Mouse (Mus musculus) heart, postnatal 4 days (tissue): Measurements from ENCODE around the gene Dnaic1. TPM values are rescaled to one million over a fixed set of nuclear protein-coding genes. Genes with fewer than 3 reads are reported as not detected.

Experiments
- DNase-seq: peaks from one replicate; pipeline ENCODE4 v3.0.0; 2021
- total RNA-seq, 2 experiments: library from RNA; stranded (reverse); gene quantifications; 2 replicates each; pipeline ENCODE4 v1.2.3; 2021

The Dnaic1 gene
- 1 to 10 TPM; 1.3 to 1.7 TPM for total RNA-seq

- DNase-seq: peak; percentile 99
Measured at GRCm38 (mm10) chr4:41569411-41569885, at the start of gene Dnaic1, which contains the start of gene Fam219a. Dnaic1 (plus strand) TSS chr4:41569775. Fam219a (minus strand) TSS chr4:41569538.

- DNase-seq: no peak
Measured at GRCm38 (mm10) chr4:41520641-41521040, 48.9 kb upstream of the Dnaic1 start.

DNA sequence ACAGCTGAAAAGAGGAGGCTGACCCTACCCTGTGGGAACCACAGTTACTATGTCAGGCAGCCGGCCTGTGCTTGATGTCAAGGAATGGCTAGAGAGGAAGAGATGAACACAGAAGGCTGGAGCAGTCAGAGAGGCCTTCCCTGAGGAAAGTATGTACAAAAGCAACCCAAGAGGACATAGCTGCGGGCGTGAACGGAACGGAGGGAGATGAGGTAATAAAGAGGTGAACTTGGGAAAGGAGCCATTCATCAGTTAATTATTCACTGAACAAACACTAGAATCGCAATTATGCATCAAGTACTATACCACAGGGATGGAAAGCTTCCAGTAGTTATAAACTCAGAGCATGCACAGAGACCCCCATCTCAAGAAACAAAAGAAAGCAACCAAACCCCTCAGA, 47.4 kb upstream of the Dnaic1 start:
- no peak for DNase-seq

DNA sequence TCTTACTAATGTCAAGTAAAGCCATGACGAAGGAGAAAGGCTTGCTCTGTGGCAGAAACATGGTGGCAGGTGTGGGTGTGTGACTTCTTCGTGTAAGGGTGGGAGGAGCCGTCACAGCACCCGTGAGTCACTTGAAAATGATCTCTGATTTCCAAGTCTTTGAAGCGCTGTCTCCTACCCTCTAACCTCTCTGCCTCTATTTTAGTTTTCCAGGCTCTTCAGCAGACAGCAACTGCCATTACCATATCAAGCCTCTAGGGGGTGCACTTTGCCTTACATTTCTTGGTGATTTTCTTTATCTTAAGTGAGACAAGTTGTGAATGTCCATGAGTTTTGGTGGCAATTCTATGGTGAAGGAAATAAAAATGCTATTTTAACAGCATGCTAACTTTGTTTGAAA, 46.8 kb upstream of the Dnaic1 start:
- peak; percentile 37 for DNase-seq

DNA sequence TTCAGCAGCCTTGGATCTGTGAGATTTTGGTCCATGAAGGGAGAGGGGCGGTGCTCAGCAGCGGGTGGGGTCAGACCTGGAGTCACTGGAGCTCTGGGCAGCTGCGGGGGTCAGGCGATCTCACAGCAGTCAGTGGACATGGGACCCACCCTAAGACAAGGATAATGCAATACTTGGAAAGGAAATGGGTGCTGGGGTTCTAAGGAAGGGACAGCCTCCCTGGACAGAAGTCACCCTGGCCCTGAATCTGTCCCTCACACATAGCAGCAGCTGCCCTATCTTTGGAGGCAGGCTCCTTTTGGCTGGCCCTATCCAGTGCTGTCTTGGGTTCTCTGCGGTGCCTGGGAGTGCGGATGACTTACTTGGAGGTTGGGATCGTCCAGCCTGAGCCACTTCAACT, 45.7 kb upstream of the Dnaic1 start:
- DNase-seq: no peak

DNA sequence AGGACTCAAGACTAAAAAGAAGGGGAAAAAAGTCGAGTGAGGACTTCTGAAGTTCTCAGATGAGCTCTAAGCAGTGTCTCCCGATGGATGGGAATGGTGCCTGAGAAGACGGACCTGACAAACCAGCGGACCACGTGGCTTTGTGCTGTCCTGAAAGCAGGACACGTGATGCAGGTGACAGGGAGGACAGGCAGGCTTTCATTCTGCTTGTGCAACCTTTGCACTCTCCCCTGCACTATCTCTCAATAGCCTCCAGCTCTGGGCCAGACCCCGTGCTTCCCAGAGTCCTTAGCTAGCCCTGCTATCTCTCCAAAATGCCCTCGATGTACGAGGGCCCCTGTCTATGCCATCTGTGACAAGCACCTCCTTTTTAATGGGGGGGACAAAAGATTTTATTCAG, 44.7 kb upstream of the Dnaic1 start:
- no peak for DNase-seq

DNA sequence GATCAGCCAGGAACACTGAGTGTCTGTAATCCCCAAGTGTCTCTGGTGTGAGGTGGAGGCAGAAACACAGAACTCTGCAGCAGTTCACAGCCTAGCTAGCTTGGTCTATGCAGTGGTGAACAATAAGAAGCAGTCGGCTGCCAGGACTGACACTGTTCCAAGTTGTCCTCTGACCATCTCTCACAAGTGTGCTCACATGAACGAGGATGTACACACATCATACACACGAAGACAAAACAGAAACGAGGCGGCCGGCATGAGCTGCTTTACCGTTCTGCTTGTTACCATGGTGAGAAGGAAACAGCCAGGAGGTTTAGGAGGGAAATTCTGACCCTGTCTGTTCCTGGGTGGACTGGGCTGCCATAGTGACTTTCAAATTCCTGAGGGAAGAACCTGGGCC, 43.0 kb upstream of the Dnaic1 start:
- DNase-seq: no peak

DNA sequence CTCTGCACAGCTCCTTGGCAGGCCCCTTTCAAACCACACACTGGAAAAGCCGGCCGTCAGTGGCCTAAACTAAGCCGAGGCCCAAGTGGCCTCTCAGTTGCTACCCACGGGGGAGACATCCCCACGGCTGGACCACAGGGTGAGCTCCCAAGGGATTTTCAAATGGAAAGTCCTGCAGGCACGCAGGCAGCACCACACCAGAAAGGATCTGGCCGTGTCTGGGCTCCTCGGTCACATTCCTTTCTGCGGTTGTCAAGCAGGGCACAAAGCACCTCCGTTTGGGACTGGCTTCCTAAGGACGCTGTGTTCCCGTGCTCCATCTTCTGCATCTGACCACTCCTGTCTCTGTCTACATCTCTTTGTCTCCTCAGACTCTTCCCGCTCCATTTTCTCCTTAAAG, 42.5 kb upstream of the Dnaic1 start:
- DNase-seq: no peak

DNA sequence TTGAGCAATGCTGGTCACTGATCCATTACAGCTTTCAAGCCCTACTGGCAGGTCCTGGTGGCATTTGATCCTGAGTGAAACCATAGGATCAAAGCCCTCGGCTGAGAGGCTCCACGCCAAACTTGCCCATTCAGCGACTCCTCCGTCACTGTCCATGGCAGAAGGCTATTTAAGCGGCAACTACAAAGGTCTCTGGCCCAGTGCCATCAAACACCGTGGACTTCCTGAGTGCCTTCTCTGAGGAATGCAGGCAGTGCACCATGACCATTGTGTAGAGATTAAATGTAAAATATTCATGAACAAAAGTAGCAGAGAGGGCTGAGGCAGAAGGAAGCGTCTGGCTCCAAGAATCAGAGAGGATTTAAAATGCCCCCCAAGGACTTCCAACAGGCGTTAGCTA, 41.6 kb upstream of the Dnaic1 start:
- DNase-seq: peak; percentile 47

DNA sequence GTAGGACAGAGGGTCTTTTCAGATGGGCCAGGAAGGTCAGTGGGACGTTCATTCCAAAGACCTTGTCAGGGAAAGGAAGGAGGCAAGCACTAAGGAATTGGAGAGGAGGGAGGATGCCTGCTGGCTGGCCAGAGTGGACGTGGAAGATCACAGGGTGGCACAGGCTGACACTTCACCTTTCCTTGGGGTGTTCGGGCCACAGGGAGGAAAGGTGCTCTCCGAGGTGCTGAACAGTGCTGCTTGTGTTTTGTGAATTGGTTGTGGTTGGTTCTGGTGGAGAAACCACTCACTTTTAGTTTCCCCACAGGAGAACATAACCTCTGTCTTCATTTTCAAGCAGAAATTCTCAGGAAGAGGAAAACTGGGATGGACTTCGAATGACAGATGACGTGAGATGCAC, 37.2 kb upstream of the Dnaic1 start:
- DNase-seq: peak; percentile 57

DNA sequence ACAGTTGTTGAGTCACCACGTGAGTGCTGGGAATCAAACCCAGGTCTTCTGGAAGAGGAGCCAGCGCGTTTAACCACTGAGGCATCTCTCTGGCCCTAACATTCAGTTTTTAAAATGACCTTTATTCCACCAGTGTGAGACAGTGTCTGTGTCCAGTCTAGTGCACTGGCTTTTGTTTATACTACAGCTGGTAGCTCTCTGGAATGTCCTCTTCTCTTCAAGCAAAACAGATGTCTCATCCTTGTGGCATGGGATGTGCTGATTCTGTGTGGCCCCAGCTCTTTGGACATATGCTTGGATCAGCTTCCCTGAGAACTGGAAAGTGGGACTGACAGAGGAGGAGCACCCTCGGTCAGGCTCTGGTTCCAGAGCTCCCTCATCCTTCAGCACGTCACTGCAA, 34.7 kb upstream of the Dnaic1 start:
- no peak for DNase-seq

DNA sequence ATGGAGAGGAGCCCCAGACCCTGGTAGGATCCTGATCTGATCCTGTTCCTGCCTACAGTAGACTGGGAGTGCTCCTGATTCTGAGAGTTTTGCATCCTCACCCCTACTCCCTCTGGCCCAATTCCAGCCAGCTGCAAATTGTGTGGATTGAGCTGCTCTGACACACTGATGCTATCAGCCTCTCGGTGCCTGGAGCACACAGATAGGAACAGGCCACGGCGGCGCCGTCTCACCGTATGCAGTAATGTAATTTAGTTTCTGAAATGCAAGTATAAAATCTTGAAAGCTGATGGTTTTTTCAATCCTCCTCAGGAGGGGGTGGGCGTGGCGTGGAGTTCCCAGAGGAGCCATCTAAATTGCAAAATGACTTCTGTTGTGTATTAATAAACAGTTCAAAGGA, 27.4 kb upstream of the Dnaic1 start:
- no peak for DNase-seq

GRCm38 (mm10) chr4:41545985-41546384, 23.6 kb upstream of the Dnaic1 start:
- DNase-seq: peak; percentile 70

DNA sequence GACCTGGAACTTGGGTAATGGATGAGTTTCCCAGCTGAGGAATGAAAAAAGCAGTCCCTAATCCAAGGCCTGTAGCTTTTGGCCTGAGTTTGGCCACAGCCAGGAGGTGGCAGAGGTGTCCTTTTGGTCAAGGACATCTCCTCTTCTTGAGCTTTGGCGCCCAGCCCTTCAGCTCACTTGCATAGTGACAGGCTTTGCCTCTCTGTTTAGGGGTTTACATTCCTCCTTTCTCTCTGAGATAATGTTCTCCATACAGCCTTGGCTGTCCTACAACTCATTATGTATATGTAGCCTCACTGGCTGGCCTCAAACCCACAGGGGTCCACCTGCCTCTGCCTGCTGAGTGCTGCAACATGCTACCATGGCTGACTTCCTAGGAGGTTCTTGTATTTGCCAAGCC, 22.5 kb upstream of the Dnaic1 start:
- no peak for DNase-seq

- peak; percentile 82 for DNase-seq
Measured at GRCm38 (mm10) chr4:41552529-41552928, 17.0 kb upstream of the Dnaic1 start.

- DNase-seq: no peak
Measured at GRCm38 (mm10) chr4:41553116-41553515, 16.5 kb upstream of the Dnaic1 start.

GRCm38 (mm10) chr4:41554994-41555663, 14.4 kb upstream of the Dnaic1 start:
- peak; percentile 73 for DNase-seq

GRCm38 (mm10) chr4:41556311-41556953, 13.1 kb upstream of the Dnaic1 start:
- no peak for DNase-seq

- DNase-seq: no peak
Measured at GRCm38 (mm10) chr4:41557092-41557491, 12.5 kb upstream of the Dnaic1 start.

- no peak for DNase-seq
Measured at GRCm38 (mm10) chr4:41563297-41563696, 6.3 kb upstream of the Dnaic1 start.

DNA sequence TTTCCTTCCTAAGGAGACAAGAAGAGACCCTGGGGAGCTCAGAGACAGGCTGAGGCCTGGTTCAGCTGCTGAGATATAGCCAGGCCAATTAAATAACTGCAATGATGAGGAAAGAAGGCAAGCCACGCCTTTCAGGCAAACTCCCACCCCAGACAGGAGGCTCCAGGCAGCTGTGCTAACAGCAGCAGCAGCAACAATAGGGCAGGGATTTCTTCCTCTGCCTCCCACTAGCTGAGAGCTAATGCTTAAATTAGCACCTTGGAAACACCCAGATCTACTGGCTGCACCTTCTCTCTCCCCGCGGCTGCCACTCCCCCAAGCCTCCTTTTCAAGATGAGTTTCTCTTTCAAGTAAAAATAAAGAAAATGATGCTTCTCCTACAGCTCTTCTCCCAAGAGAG, 3.5 kb upstream of the Dnaic1 start:
- DNase-seq: peak; percentile 25

DNA sequence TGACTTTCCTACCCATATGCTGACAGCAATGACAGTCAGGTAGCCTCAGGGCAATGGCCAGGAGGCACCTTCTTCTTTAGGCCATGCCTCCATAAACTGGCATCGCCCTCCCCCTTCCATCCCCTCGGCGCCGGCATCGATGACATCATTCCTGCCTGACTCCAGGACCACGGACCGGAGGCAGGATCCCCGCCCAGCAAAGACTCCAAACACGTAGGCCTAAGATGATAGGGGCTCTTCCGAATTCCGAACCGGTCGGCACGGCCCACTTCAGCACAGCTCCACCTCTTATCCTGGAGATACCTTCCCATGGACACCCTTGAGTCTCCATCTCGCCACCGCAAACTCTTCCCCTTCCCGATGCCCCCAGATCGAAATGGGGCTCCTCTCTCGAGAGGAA, 1.3 kb upstream of the Dnaic1 start:
- DNase-seq: peak; percentile 50

DNA sequence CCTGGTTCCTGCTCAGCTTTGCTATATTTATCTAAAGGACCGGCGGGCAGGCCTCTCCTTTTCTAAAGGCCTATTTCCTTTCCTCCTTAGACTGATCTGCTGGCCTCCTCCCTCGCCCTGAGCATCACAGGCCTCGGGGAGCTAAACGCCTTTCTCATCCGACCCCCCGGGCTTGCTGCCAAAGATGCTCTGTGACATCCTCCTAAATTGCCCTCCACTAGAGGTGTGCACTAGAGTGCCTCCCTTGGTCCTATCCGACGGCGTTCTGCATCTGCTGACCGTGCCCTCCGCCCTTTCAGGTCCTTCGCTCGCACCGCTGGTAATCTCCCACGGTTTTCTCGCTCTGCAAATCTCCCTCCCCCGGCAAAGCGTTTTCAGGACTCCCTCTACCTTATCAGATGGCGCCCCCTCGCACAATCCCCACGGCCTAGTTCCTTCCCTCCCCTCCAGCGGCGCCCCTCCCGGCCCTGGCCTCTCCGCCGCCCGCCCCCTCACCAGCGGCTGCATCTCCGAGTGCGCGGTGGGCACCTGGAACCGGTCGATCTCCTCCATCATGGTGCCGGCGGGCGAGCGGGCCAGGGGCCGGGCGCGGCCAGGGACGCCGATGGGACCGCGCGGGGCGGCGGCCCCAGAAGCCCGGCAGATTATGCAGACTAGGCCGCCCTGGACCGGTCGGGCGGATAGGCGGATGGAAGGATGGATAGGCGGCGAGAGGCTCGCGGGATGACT, 729 bp upstream of the Dnaic1 start:
- DNase-seq: peak; percentile 56

DNA sequence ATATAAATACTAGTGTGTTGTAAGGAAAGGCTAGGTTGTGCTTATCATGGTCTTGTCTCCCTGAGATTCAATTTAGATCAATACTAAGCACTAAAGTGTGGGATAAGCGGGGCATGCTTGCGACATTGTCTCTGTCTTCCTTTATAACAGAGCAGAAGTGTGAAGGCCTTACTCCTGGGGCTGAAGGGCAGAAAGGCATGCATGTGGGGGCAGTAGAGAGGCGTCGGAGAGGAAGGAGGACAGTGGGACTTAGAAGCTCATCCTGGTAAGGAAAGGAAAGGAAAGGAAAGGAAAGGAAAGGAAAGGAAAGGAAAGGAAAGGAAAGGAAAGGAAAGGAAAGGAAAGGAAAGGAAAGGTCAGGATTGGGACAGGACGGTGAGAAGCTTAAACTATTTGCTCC, 1.9 kb downstream of the Dnaic1 start:
- no peak for DNase-seq
